Mouse (Mus musculus): ENCODE measurements around the gene Znrf4. TPM values are rescaled to one million over a fixed set of nuclear protein-coding genes. Genes with fewer than 3 reads are reported as not detected.

Gene Znrf4
- not detected for total RNA-seq (2021)

DNA sequence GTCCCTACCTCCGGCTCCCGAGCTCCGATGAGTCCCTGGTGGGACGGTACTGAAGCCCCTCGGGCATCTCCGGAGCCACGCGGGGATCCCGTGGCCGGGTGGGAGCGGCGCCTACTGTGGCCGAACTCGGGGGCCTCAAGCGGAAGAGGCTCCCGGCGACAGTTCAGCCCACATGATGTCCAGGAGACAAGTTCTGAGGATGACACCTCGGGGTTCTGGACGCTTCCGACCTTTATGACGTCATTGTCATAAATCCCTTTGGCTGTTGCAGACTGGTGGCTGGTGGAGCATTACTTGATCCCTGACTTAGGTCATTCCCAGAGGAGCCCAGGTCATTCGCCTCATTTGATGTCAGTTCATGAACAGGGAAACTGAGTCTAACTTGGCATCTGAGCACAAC is at the start of gene Znrf4:
Znrf4 (minus strand) TSS at position 122 of the 400 bp plus-strand sequence.
- no peak for DNase-seq
- intact Hi-C loops (cut with DNase I), result no loop called here

DNA sequence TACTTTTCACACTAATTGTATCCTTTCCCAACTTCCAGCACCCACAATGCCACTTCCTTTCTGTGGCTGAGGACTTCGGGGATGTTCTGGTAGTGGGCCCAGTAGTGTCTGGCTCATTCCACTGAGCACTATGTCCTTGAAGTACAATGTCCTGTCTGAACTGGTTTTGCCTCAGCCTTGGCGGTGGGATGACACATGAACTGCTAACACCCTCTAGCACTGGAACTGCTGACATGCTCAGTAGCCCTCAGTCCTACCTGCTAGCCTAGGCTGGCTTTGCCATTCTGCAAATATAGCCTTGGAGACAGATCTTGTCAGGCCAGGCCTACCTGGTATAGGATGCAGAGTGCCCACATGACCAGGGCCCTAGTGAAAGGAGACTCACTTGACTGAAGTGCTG is 49.6 kb upstream of the Znrf4 start:
- intact Hi-C loops (cut with DNase I), result loop anchor here (2.0 kb wide), 1 partner anchor 19 kb away; no protein-coding TSS in a partner anchor
- no peak for DNase-seq

DNA sequence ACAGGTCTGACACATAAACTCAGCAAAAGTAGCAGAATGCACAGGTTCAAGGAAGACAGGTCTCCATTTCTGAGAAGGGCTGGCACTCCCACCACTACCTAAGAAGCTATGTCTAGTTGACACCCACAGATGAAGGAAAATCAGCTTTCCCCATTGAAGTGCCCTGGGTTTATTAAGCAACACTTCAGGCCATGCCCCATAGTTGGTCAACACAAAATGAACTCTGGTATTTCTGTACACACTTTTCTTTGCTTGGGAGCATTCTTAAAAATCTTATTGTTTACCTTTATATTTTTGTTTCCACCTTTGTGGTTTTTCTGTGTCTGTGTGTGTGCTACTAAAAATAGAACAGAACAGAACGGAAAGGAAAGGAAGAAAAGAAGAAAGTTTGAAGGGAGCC is 47.9 kb upstream of the Znrf4 start:
- DNase-seq, result no peak
- intact Hi-C loops (cut with DNase I), result loop anchor here (2.0 kb wide), 1 partner anchor 21 kb away; no protein-coding TSS in a partner anchor

DNA sequence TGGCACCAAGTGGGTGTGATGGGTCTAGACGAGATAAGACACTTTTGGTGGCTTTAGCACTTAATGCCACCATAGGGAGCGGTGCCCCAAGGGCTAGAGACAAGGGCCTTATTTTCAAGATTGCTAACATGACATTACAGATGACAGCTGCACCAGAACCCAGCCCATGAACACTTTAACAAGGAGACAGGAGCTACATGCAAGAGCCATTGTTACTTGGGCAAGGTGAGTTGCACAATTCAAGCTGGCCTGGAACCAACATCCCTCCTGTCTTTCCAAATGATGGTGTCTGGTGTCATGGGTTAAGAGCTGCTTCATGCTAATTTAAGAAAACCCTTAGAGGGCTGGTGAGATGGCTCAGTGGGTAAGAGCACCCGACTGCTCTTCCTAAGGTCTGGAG is 47.2 kb upstream of the Znrf4 start:
- intact Hi-C loops (cut with DNase I), result loop anchor here (5.0 kb wide), 2 partner anchors 108 to 152 kb away; no protein-coding TSS in a partner anchor
- no peak for DNase-seq

DNA sequence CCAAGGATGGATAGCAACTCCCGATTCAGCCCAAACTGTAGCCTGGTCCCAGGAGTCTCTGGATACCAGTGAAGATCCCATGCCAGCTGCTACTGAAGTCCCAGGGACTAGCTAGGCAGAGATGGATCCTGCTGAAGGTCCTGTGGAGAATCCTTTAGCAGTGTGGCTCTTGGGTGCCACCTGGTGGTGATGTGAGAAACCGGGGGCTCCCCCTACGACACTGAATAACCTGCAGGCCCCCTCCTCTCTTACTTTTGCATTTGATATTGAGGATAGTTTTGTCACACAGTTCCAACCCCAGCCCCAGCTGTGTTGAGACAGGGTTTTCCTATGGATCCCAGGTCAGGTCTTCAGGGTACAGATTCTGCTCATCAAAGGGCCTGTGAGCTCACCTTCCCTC is 46.2 kb upstream of the Znrf4 start:
- intact Hi-C loops (cut with DNase I), result loop anchor here (5.0 kb wide), 2 partner anchors 109 to 151 kb away; no protein-coding TSS in a partner anchor
- peak; percentile 65 to 75 for DNase-seq

DNA sequence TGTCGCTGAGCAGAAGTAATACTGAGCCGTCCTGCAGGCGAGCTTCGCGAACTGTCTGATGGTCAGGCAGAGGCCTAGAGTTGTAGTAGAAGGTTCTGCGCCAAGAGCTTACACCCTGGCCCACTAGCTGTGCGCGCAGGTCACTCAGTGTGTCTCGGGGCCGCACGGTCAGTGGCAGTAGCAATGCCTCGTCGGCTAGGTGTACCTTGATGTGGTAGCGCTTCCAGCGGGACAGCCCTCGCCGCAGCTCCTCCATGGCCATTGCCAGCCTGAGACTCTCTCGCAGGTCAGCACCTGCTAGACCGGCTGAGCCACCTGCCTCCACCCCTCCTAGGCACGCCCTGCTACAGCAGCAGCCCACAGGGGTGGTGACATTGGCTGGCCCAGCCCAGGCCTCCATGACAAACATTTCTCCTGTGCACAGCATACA is 41.9 kb upstream of the Znrf4 start, which contains the start of gene Gm20219:
Gm20219 (minus strand) TSS at position 266 of the 430 bp plus-strand sequence.
- intact Hi-C loops (cut with DNase I), result no loop called here
- no peak for DNase-seq

DNA sequence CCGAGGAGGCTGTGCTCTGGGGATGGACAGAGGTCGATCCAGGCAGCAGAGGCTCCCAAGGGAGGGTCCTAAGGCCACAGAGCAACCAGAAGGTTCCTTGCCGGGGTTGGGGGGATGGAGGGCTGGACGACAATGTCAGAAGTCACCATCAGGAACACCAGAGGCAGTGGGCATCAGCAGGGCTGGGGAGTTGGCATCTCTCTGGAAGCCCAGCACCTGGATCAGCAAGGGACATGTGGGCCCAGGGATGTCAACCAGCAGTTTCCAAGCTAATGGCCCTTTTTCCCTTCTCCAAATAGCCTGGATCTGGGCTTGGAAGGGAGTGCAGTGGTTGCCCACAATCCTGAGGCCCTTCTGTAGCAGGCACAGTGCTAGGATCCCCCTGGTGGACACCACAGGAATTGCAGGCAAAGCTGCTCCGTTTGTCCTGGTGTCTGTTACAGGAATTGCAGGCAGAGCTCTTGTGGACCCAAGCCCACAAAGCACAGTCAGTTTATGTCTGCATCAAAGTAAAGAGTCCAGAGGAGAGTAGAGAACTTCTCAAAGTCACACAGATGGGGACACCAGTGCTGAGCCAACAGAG is 40.6 kb upstream of the Znrf4 start:
- intact Hi-C loops (cut with DNase I), result loop anchor here (1.0 kb wide), 1 partner anchor 196 kb away; no protein-coding TSS in a partner anchor
- peak; percentile 70 to 81 for DNase-seq

DNA sequence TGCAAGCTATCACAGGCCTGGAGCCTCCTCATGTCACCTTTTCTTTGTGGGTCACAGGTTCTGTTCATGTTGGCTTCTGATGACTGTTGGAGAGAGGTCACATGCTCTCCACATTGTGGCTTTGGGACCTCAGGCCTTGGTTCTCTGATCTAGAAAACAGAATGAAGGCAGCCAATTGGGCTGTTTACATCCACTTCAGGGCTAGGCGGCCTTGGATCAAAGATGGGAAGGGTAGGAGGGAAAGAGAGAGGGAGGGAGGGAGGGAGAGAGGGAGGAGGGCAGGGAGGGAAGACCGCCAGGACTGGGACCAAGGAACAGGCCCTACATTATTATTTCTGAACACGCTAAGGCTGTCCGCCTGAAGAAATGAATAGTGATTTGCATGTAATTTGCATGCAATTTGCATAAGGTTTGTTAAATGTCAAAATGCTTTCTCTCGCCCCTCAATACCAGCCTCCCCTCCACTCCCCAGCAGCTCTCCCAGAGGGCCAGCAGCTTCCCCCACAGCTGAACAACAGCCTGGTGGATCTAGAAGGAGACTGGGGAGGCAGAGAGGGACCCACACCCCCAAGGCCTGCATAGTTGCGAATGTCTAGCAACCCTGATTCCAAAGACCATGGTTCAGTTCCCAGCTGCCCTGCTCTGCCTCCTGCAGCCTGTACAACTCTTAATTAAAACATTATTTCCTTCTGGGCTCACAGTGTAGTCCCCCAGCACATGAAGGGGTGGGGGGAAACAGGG is 39.8 kb upstream of the Znrf4 start:
- intact Hi-C loops (cut with DNase I), result no loop called here
- DNase-seq, result no peak

DNA sequence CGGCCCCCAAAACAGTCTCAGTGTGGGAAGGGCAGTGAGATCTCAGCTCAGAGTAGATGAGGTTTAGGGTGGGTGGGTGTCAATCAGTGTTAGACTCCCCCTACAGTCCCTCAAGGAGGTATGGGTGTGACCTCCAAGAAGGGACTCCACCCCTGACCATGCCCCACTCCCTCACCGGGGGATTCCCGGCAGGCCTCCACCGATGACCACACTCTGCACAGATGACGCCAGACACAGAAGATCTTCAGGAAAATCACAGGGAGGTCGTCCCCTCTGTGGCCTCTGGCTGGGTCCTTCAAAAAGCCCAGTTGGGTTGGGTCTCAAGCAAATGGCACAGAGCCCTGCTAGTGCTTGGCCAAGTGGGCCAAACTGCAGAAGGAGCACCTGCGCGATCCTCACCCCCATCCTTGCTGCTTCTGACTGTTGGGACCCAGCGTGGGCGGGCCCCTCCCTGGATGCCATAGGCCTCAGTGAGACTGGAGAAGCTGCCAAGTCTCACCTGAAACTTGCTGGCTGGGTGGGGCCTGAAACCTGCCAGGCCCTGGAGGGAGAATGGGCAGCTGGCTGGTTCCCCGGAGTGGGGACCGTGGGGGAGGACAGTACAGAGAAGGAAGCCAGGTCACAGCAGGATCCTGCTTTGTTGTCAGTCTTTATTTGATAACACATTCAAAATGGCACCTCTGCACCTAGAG is 38.7 kb upstream of the Znrf4 start:
- no peak for DNase-seq
- intact Hi-C loops (cut with DNase I), result no loop called here

DNA sequence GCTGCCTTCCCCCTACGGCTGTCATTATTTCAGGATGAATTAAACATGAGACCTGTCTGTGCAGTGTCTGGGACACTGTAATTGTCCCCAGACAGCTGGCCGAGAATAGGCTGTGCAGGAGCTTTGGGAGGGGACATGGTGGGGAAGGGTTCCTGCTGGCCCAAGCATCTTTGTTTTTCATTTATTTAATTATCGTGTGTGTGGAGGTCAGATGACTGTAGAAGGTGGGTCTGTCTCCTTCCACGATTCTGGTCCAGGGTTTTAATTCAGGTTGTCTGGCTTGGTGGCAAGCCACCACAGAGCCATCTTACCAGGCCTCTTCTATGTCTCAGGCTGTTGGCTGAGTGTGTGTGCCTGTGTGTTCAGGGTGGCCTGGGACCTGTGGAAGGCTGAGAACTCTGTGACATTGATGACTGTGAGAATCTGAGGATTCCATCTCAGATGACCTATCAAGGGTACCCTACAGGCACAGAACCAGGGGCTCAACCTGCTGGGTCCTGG is 36.4 kb upstream of the Znrf4 start:
- intact Hi-C loops (cut with DNase I), result no loop called here
- DNase-seq, result no peak

DNA sequence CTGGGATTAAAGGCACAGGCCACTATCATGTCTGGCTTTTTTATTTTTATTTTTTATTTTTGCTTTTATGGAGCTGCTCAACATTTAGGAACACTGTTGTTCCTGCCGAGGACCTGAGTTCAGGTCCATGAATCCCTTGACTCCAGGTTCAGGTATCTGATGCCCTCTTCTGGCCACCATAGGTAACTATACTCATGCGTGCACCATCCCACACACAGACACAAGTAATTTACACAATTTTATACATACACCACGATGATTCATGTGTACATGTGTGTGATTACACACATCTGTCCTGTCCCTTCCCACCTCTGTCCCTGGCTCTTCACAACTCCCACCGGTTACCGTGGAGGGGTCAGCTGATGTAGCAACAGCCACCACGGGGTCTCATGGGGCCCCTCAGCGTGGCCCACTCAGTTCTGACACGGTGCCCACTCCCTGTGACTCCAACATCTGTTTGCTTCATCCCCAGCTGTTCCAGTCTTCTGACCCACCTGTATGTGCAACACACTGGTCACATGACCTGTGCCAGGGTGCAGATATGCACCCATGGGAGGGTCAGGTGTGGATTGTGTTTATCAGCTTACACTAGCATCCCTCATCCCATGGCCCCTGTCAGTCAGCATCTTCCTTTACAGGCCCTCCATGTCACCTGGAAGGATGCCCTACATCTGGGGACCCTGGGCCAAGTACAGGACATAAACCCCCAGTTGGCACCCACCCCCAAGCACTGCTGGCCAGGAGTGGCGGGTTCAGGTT is 35.8 kb upstream of the Znrf4 start:
- no peak for DNase-seq
- intact Hi-C loops (cut with DNase I), result no loop called here

DNA sequence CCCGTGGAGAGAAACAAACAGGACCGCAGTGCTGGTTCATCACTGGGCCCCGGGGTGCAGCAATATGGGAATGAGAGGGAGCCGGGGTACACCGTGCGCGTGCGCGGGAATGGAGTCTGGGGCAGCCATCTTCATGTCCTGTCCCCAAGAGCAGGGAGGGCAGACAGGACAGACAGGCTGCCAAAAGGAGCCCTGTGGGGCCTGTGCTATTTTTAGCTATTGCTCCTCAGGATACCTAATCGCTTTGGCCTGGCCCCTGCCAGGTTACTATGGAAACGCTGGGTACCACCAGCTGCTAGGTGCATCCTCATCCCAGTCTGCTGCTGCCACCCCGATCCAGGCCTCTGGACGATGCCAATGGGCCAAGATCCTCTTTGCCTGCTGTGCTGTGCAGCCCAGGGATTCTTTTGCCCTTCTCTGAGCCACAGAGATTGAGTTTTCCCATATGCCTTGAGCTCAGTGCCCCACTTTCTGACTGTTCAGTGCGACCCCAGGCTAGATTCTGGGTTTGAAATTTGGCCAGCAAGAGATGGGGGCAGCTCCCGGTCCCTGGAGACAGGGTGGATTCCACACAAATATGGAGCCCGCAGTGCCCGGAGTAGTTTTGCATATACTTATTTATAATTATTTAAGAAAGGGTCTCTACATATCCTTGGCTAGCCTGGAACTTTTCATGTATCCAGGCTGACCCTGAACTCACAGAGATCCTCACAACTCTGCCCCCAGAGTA is 35.0 kb upstream of the Znrf4 start:
- DNase-seq, result peak; percentile 39 to 42
- intact Hi-C loops (cut with DNase I), result no loop called here

DNA sequence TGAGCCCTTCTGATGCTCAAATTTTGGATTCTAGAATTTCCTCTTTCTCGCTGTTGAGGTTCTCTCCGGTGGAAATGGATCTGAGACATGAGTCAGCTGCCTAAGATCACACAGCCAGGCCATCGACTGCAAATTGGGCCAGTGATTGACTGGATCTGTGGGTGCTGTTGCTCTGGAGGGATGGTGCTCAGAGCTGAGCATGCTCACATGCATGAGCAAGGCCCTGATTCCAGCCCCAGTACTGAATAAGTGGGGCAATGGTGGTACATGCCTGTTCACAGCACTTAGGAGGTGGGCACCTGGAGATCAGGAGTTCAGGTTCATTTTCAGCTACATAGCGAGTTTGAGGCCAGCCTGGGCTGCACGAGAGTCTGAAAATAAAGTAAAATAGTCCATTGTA is 34.3 kb upstream of the Znrf4 start:
- intact Hi-C loops (cut with DNase I), result no loop called here
- no peak for DNase-seq

DNA sequence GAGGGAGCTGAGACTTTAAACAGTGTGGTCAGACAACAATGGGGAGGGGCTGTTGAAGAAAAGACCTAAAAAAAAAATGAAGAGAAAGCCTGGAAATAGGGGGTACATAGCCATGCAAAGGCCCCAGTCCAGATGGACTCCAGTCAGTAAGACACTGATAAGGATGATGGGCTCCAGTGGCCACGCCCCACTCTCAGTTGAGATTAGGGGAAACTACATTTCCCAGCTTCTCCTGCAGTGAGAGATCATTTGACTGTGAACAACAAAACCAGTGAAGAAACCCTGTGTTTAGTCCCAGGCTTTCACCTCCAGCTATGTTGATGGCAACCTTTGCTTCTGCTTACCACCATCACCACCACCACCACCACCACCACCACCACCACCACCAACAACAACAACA is 33.7 kb upstream of the Znrf4 start:
- no peak for DNase-seq
- intact Hi-C loops (cut with DNase I), result no loop called here

DNA sequence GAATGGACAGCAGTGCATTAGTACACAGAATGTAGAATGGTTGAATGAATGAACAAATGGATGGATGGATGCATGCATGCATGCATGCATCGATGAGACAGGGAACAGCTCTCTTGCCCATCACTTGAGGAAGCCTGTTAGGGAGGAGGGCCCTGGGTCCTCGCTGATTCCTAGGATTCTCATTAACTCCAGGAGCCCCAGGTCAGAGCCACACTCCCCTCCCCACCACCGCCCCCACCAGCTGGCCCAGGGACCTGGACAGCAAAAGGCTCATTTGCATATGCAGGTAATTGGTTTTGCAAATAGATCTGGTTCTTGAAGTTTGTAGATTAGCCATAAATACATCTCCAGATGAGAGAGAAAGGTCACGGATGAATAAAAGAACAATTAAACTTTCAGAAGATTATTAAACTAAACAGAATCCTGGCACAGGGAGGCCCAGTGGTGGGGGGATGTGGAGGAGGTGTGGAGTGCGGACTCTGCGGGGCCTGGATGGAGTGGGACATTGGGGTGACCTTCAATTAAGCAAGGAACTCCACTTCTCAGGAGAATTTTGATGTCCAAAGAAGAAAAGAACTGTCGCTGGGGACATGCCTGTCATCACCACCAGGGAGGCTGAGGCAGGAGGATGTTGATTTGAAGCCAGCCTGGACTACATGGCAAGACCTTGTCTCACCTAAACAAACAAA is 32.6 kb upstream of the Znrf4 start:
- DNase-seq, result no peak
- intact Hi-C loops (cut with DNase I), result no loop called here

DNA sequence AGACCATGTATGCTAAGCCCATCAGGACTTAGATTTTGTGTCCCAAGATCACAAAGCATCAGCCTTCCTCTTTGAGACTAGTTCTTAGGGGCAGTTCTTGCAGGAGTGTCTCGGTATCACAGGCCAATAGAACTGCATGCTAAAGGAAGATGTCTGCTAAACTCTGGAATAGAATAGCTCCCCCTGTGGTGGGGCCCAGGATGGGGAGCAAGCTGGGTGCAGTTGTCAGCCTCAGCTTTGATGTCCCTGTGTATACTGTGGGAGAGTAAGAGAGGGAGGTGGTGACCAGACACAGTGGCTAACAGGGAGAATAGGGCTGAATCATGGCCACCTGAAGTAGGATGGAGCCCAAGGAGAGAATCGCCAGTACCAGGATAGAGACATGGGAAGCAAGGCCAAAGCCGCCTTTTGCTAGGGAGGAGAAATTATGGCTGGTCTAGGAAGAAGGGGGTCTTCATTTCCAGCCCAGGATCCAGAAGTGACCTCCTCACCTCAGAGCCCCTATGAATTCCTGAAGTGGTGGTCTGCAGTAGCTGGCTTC is 31.5 kb upstream of the Znrf4 start:
- no peak for DNase-seq

DNA sequence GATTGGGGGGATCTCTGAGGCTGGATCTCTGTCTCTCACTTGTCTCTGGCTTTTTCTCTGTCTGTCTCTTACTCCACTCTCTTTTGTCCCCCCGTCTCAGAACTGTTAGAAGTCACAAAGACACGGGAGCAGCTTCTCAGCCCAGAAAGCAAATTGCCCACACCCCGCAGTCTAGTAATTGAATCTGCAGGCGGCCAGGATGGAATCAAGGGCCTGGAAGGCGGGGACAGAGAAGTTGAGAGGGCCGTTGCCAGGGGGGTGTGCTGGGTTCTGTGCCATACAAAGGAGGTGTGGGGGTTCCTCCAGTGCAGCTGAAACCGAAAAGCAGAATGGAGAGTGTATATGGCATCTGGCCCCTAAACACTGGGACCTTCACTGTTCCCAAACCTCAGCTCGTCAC is 30.5 kb upstream of the Znrf4 start:
- intact Hi-C loops (cut with DNase I), result no loop called here
- DNase-seq, result no peak

More for the DNA sequence above, 31.5 kb upstream of the Znrf4 start:
- intact Hi-C loops (cut with DNase I), result no loop called here

DNA sequence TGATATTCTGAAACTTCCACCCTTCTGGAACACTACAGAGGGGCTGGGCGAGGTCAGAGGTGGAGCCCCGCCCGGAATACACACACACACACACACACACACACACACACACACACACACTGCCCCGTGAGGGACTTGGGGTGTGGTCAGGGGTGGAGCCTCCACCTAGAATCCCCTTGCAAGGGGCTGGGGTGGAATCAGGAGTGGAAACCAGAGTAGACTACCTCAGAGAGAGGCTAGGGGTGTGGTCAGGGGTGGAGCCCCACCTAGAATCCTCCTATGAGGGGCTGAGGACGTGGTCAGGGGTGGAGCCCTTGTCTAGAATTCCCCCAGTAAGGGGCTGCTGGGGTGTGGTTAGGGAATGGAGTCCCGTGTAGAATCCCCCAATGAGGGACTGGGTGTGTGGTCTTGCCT is 28.3 kb upstream of the Znrf4 start:
- no peak for DNase-seq
- intact Hi-C loops (cut with DNase I), result no loop called here

DNA sequence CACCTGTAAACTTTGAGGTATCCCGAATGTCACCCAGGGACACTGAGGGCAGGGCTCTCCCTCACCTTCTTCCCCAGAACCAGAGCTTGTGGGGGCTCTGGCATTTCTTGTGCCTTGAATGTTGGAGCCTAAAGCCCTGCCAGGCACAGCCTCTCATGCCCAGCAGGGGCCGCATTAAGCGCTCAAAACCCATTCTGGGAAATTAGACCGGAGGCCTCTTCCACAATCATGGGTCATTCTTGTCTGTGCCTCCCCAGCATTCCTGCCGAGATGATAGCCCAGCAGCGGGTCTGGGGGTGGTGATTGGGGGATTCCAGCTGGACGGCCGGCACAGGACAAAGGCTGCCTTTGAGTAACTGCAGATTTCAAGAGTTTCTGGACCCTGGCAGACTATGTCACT is 25.7 kb upstream of the Znrf4 start:
- no peak for DNase-seq
- intact Hi-C loops (cut with DNase I), result no loop called here

Data from heart, postnatal 10 days (tissue).